Mouse (Mus musculus): ENCODE measurements at regions not wholly inside any gene's neighbourhood (a gene's known extent, or its start where the extent isn't known, plus 50 kb on each side); places are given as distances from the start of the nearest gene placed in this dataset.

DNA sequence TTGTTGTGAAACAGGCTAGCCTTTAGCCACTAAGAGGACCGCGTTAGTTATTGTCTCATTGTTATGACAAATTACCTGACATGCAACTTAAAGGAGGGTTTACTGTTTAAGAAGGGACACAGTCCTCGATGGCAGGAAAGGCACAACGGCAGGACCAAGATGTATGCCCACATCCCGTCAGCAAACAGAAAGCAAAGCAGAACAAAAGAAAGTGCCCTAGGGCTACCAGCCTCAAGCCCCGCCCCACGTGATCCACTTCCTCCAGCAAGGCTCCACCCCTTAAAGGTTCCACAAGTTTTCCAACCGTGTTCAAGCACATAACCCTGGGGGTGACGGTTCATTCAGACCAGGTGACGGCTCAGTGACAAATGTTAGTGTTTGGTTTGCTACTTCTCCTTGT is 72.2 kb upstream of the Ccdc39 start:
- TF ChIP-seq CTCF (IDR thresholded peaks at IDR 0.05; ENCODE audit: low read depth) (no peak), EP300 (IDR thresholded peaks at IDR 0.05; ENCODE audit: low read depth) (no peak)

Measured in liver, postnatal 0 days (tissue).